Mouse (Mus musculus) limb, embryonic 12.5 days (tissue): Measurements from ENCODE around the gene Tnxb. TPM values are rescaled to one million over a fixed set of nuclear protein-coding genes. Genes with fewer than 3 reads are reported as not detected.

Source experiments
- ATAC-seq: fragments of 200-750 bp; cut with Nextera tagmentation; 2 replicates; pipeline ENCODE4 v1.8.0; 2017; ENCODE audit warnings: low read depth, moderate TSS enrichment; ENCODE audit not compliant: insufficient number of reproducible peaks, insufficient read depth, low FRiP score, low TSS enrichment
- H3K27ac ChIP-seq: fragments of 300-500 bp; sonication (generic); 2 replicates; pipeline ENCODE4 v1.5.1; 2016; ENCODE audit warnings: mild to moderate bottlenecking, moderate library complexity
- H3K27me3 ChIP-seq: fragments of 300-500 bp; sonication (generic); 2 replicates; pipeline ENCODE4 v1.6.1; 2016; ENCODE audit warnings: mild to moderate bottlenecking, moderate library complexity
- H3K36me3 ChIP-seq: fragments of 300-500 bp; sonication (generic); 2 replicates; pipeline ENCODE4 v1.6.1; 2016; ENCODE audit warnings: mild to moderate bottlenecking, moderate library complexity
- H3K4me1 ChIP-seq: fragments of 300-500 bp; sonication (generic); replicated peaks from 2 replicates; pipeline ENCODE4 v1.6.1; 2016
- H3K4me2 ChIP-seq: fragments of 300-500 bp; sonication (generic); 2 replicates; pipeline ENCODE4 v1.6.1; 2016; ENCODE audit warnings: mild to moderate bottlenecking, moderate library complexity
- H3K4me3 ChIP-seq: fragments of 300-500 bp; sonication (generic); replicated peaks from 2 replicates; pipeline ENCODE4 v1.5.1; 2016; ENCODE audit warnings: mild to moderate bottlenecking
- H3K9ac ChIP-seq: fragments of 300-500 bp; sonication (generic); replicated peaks from 2 replicates; pipeline ENCODE4 v1.6.1; 2016; ENCODE audit warnings: mild to moderate bottlenecking, moderate library complexity
- H3K9me3 ChIP-seq: fragments of 300-500 bp; sonication (generic); 2 replicates; pipeline ENCODE4 v1.6.1; 2016; ENCODE audit warnings: mild to moderate bottlenecking, moderate library complexity
- WGBS: fragments of 180-500 bp; shearing (Covaris S2); methylation state at CpG from one replicate; pipeline ENCODE4 v1.1.7; 2016; 5-methylcytosine and 5-hydroxymethylcytosine counted together
- polyA plus RNA-seq: library from polyadenylated mRNA; unstranded; fragments of >200 nt; fragmentation: Nextera tagmentation; extraction: Ambion mirVana; gene quantifications from 2 replicates; pipeline ENCODE4 v1.2.1, GENCODE M21; 2016

Gene Tnxb
- not detected in 2 replicates for polyA plus RNA-seq

DNA sequence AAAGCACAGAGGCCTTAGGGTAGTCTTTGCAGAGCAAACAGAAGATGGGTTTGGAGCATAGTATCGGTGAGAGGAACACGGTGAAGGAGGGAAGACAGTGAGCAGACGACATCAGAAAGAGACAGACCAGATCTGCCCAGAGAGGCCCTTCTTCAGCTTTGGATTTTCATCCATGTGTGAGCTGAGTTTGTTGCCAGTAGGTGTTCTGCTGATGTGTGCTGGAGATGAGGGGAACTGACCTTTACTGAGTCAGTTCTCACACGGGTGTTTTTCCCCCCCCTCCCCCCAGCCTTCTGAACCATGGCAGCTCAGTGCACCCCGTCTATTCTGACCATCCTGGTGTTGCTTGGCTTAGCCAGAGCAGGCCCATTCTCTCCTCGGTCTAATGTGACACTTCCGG is at the start of gene Tnxb:
Gene Tnxb (plus strand): TSS at position 301 of the 400 bp plus-strand sequence.
- WGBS = 64% methylated on average over 7 of the region's 7 CpGs
- peak within 1 kb of the TSS; percentile 50 for H3K9ac ChIP-seq

DNA sequence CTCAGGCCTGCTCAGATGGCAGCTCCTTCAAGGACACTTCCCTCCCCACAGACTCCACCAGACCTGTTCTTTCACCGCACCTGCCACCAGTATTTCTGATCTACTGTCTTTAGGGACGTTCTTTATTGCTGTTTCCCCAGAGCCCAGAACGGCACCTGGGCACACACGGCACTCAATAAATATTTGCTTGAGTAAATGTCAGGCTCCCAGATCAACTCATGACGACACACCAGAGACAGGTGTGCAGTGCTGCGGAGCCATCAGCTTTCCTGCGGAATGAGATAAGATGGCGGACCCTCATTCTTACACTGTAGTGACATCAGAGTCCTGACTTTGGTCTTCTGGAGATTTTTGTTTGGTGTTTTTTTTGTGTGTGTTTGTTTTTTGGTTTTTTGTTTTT is 49.3 kb upstream of the Tnxb start:
- Histone ChIP-seq H3K9me3 (no peaks in the 10 kb centered on the region), H3K36me3 (peaks cover 64% of the 10 kb centered on the region), H3K27me3 (no peaks in the 10 kb centered on the region), H3K4me3 (no peak overlapping the region), H3K27ac (no peak overlapping the region), H3K4me1 (peaks cover under 1% of the 10 kb centered on the region), H3K4me2 (no peak overlapping the region), H3K9ac (no peak overlapping the region)
- 90% methylated on average over 8 of the region's 8 CpGs for WGBS
- no peak for ATAC-seq

More for the DNA sequence above, at the start of gene Tnxb:
- H3K4me2 ChIP-seq = peak within 1 kb of the TSS; percentile 65
- H3K9me3 ChIP-seq = no peaks in the 10 kb centered on the region
- peak; percentile 32; the same call in 1 of the 2 replicates for ATAC-seq
- peaks cover 16% of the 10 kb centered on the region for H3K4me1 ChIP-seq
- peak within 1 kb of the TSS; percentile 36 for H3K4me3 ChIP-seq
- H3K36me3 ChIP-seq = no peaks in the 10 kb centered on the region
- H3K27ac ChIP-seq = no peak within 1 kb of the TSS
- H3K27me3 ChIP-seq = peaks cover 81% of the 10 kb centered on the region

- ATAC-seq = no peak
- H3K9me3 ChIP-seq = no peaks in the 10 kb centered on the region
- H3K4me3 ChIP-seq = no peak overlapping the region
- no peak overlapping the region for H3K4me2 ChIP-seq
- WGBS = 89% methylated on average over 9 of the region's 9 CpGs
- peaks cover 12% of the 10 kb centered on the region for H3K4me1 ChIP-seq
- H3K27ac ChIP-seq = no peak overlapping the region
- no peak overlapping the region for H3K9ac ChIP-seq
- peaks cover 48% of the 10 kb centered on the region for H3K36me3 ChIP-seq
- no peaks in the 10 kb centered on the region for H3K27me3 ChIP-seq
These were observed 47.2 kb upstream of the Tnxb start for GRCm38 (mm10) chr17:34623161-34623560.

DNA sequence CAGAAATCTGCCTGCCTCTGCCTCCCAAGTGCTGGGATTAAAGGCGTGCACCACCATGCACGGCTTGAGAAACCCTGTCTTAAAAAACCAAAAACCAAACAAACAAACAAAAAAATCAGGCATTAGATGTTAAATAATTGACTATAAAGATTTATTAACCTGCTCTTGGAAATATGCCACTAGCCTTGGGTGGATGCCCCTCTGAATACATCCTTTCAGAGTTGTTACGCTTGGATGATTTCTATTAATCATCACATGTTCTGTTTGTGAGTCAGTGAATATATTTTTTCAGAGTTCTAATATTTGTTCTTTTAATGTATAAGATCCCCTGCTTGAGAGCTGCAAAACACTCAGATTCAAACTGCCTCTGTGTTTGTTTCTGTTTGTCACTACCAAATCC is 45.4 kb upstream of the Tnxb start:
- WGBS = 92% methylated on average over 3 of the region's 3 CpGs
- Histone ChIP-seq H3K4me1 (peaks cover 29% of the 10 kb centered on the region), H3K4me3 (no peak overlapping the region), H3K36me3 (peaks cover 46% of the 10 kb centered on the region), H3K27me3 (peaks cover 17% of the 10 kb centered on the region), H3K9me3 (no peaks in the 10 kb centered on the region), H3K27ac (no peak overlapping the region), H3K9ac (no peak overlapping the region), H3K4me2 (no peak overlapping the region)
- ATAC-seq = no peak

DNA sequence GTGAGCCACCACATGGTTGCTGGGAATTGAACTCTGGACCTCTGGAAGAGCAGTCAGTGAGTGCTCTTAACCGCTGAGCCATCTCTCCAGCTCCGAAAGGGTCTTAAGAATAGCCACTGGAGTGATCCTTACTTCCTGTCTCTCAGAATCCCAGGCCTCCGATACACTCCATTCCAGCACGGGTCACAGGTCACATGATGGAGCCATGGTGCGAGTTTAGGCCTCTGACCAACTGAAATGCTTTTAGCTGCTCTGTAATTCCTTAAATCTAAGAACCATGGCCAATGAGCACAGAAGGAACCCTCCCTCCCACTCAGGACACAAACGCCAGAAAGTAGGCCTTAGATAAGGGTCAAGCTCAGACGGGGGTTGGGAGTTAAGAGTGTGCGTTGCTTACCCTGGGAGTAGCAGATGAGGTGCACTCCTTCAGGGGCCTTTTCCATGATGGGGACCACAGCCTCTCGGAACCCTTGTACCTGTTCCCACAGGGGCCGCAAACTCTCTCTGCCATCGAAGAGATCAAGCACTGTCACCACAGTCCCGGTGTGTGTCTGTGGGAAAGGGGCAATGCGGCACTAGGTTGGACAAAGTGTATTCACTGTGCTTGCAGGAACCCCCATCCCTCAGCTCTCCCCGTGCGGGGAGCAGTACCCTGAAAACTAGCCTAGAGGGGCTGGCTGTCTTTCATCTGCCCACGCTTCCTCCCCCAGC is 44.1 kb upstream of the Tnxb start:
- H3K9me3 ChIP-seq = no peaks in the 10 kb centered on the region
- peak overlapping the region; percentile 90 for H3K27ac ChIP-seq
- H3K36me3 ChIP-seq = peaks cover 38% of the 10 kb centered on the region
- H3K4me2 ChIP-seq = peak overlapping the region; percentile 87
- H3K27me3 ChIP-seq = peaks cover 29% of the 10 kb centered on the region
- WGBS = 54% methylated on average over 16 of the region's 16 CpGs
- H3K9ac ChIP-seq = peak overlapping the region; percentile 73
- H3K4me3 ChIP-seq = peak overlapping the region; percentile 76
- H3K4me1 ChIP-seq = peaks cover 42% of the 10 kb centered on the region
- no peak for ATAC-seq

DNA sequence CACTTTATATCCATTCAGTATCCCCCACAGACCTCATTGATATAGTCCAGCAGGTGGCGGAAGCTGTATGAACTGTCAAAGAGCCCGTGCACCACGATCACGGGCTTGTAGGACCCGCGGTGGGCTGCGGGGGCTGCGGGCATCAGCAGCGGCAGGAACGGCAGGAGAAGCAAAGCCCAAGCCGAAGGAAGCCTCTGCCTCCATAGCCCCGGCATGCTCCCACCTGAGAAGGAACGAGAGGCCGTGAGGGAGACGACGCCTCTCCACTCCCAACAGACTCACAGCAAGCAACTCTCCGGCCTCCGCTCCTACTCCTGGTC is 43.6 kb upstream of the Tnxb start:
- 0 out of 2 replicates have a peak, but pooled peaks have one; percentile 4 for ATAC-seq
- Histone ChIP-seq H3K4me1 (peaks cover 47% of the 10 kb centered on the region), H3K9ac (peak overlapping the region; percentile 73), H3K4me2 (peak overlapping the region; percentile 87), H3K9me3 (no peaks in the 10 kb centered on the region), H3K36me3 (peaks cover 35% of the 10 kb centered on the region), H3K4me3 (peak overlapping the region; percentile 76), H3K27ac (peak overlapping the region; percentile 90), H3K27me3 (peaks cover 35% of the 10 kb centered on the region)
- under 1% methylated on average over 18 of the region's 18 CpGs for WGBS

DNA sequence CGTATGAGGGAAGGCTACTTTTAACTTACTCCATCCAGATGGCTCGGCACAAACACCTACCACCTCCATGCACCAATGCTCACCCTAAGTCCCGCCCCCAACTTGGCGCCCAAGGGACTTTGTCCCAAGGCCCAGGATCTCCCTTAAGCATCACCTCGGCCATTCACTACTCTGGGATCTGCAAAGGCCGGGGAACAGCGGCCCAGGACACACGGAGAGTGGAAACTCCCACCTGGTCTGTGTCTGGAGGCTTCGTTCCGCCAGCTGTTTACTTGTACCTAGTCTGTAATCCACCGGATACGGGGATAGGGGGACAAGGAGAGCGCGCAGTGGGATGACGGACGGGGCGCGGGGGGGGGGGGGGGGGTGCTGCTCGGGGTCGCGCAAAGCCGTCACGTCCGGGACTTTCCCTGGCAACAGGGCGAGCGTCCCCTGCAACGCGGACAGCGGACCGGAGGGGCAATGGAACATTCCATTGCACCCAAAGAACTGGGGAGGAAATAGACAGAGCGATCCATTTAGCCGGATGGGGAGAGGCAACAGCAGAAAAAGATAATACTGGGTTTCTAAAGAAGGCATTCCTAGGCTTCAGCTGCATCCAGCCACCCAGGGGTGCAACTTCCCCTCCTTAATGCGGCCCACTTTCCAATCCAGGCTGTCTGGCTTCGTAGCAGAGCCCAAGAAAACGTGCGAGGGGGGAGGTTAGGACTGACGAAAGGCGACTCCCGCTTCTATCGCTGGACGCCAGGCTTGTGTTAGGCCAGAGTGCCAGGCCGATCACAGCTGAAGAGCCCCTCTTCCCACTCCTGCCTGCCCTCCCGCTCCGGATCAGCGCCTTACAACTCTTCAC is 43.0 kb upstream of the Tnxb start:
- H3K9ac ChIP-seq = peak overlapping the region; percentile 73
- peak overlapping the region; percentile 90 for H3K27ac ChIP-seq
- peak overlapping the region; percentile 87 for H3K4me2 ChIP-seq
- peak; percentile 73 for ATAC-seq
- H3K4me3 ChIP-seq = peak overlapping the region; percentile 76
- peaks cover 29% of the 10 kb centered on the region for H3K36me3 ChIP-seq
- WGBS = under 1% methylated on average over 43 of the region's 45 CpGs
- H3K27me3 ChIP-seq = peaks cover 40% of the 10 kb centered on the region
- no peaks in the 10 kb centered on the region for H3K9me3 ChIP-seq
- H3K4me1 ChIP-seq = peaks cover 53% of the 10 kb centered on the region

GRCm38 (mm10) chr17:34627943-34628643 is 42.2 kb upstream of the Tnxb start, which contains the start of gene Ppt2:
Gene Ppt2, minus strand, starts transcription at chr17:34628510.
- WGBS = 6% methylated on average over 29 of the region's 29 CpGs
- peak; percentile 6; the same call in 1 of the 2 replicates for ATAC-seq

GRCm38 (mm10) chr17:34628644-34628967 is 41.7 kb upstream of the Tnxb start:
- H3K27me3 ChIP-seq = peaks cover 53% of the 10 kb centered on the region
- H3K4me3 ChIP-seq = peak overlapping the region; percentile 76
- H3K9ac ChIP-seq = peak overlapping the region; percentile 73; the same call in 1 of the 2 replicates
- WGBS = 28% methylated on average over 5 of the region's 5 CpGs
- H3K36me3 ChIP-seq = peaks cover 16% of the 10 kb centered on the region
- peaks cover 54% of the 10 kb centered on the region for H3K4me1 ChIP-seq
- no peak for ATAC-seq
- no peak overlapping the region for H3K27ac ChIP-seq
- H3K4me2 ChIP-seq = peak overlapping the region; percentile 87
- no peaks in the 10 kb centered on the region for H3K9me3 ChIP-seq

More at GRCm38 (mm10) chr17:34627943-34628643, 42.2 kb upstream of the Tnxb start, which contains the start of gene Ppt2:
- Histone ChIP-seq H3K4me3 (peak within 1 kb of the TSS; percentile 76), H3K9ac (peak within 1 kb of the TSS; percentile 73), H3K4me2 (peak within 1 kb of the TSS; percentile 87), H3K36me3 (peaks cover 21% of the 10 kb centered on the region), H3K4me1 (peaks cover 54% of the 10 kb centered on the region), H3K27me3 (peaks cover 48% of the 10 kb centered on the region), H3K9me3 (no peaks in the 10 kb centered on the region), H3K27ac (peak within 1 kb of the TSS; percentile 90)

DNA sequence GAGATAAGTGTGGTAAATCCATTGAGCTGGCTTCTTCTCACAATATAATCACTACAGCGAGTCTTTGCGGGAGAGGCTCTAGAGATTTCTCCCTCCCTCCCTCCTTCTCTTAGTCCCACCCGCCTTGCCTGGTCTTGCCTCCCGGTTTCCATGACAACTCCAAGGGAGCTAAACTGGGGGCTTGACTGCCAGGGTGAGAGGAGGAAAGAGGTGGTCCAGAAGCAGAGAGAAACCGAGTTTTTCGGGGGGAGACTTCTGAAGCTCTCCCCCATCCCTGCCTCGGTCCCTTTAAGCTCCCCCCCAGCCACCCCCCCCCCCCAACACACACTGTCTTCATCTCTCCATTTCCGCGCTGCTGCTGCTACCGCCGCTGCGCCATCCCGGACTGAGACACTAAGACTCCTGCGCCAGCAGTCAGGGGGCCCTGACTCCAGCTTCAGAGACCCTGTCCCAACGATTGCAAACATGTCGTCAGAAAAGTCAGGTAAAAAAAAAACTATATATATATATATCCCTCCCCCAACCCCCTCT is 41.0 kb upstream of the Tnxb start, which contains the start of gene Prrt1:
Gene Prrt1 (plus strand): TSS at position 313 of the 531 bp plus-strand sequence.
- H3K27ac ChIP-seq = no peak within 1 kb of the TSS
- H3K4me3 ChIP-seq = peak within 1 kb of the TSS; percentile 76
- H3K9ac ChIP-seq = peak within 1 kb of the TSS; percentile 73; the same call in 1 of the 2 replicates
- peaks cover 59% of the 10 kb centered on the region for H3K27me3 ChIP-seq
- peak within 1 kb of the TSS; percentile 87 for H3K4me2 ChIP-seq
- peaks cover 9% of the 10 kb centered on the region; the same call in 1 of the 2 replicates for H3K36me3 ChIP-seq
- WGBS = under 1% methylated on average over 16 of the region's 16 CpGs
- H3K9me3 ChIP-seq = no peaks in the 10 kb centered on the region
- ATAC-seq = no peak
- peaks cover 54% of the 10 kb centered on the region for H3K4me1 ChIP-seq
